Mouse (Mus musculus): ENCODE results near the gene Cldn22. TPM values are rescaled to one million over a fixed set of nuclear protein-coding genes. Genes with fewer than 3 reads are reported as not detected.

Cldn22 gene
- total and polyA plus RNA-seq, 3 experiments = not detected

DNA sequence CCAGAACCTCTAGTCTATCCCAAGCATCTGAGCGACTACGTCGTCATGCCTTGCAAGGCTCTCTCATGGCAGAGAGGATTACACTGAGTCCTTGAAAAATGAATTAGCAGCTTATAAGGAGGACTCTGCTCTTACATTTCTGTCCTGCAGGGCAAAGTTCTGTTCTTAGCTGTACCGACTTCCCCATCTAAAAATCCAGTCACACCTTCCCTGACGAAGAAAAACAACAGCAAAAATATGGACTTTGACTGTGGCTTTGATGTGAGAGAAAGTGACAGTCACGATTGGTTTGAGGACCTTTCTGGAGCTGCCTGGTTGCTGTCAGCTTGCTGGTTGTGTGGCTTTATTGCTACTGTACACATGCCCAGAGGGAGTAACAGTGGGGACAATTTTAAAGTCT is 44.7 kb upstream of the Cldn22 start:
- H3K36me3 ChIP-seq (ENCODE audit: control insufficient read depth in 1 of 2, insufficient read depth in 2 of 2, low read length in 2 of 2) = no peaks in the 10 kb centered on the region
- no peak overlapping the region for H3K9ac ChIP-seq (ENCODE audit: control insufficient read depth, low read depth, low read length, poor library complexity, severe bottlenecking)
- no peak overlapping the region for H3K27ac ChIP-seq (ENCODE audit: control insufficient read depth, low read depth, low read length)
- DNase-seq (ENCODE audit: low read depth, low spot score) = no peak
- no peak for TF ChIP-seq ETS1 (IDR thresholded peaks at IDR 0.05; ENCODE audit: low read depth, low read length)
- no peaks in the 10 kb centered on the region for H3K27me3 ChIP-seq (ENCODE audit: control insufficient read depth in 1 of 2, insufficient read depth in 2 of 2, low read length in 2 of 2)
- no peaks in the 10 kb centered on the region for H3K4me1 ChIP-seq (ENCODE audit: control insufficient read depth in 1 of 2, insufficient read depth in 2 of 2, low read length in 2 of 2)
- no peaks in the 10 kb centered on the region for H3K79me2 ChIP-seq (ENCODE audit: control insufficient read depth, insufficient read depth, low read length, poor library complexity)
- no peaks in the 10 kb centered on the region for H3K9me3 ChIP-seq (replicated peaks; ENCODE audit: insufficient read depth, low read length)
- no peak overlapping the region for H3K4me3 ChIP-seq (ENCODE audit: control insufficient read depth in 1 of 2, insufficient read depth in 1 of 2, low read depth in 2 of 2, low read length in 2 of 2)

DNA sequence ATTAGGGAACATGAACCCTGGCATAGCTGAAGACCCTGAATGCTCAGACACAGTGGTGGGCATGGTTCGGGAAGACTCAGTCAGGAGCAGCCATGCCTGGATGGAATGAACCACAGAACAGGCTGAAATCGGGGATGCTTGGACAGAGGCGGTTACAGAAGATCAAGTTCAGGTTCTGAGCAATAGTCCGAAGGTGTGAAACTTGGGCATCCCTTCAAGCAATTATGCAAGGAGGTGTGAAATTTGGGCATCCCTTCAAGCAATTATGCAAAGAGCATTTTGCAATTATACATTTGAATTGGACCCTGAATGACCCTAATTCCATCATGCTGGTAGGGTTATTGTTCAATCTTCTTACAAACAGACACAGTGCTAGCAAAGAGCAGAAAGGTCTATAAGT is 42.4 kb upstream of the Cldn22 start:
- Histone ChIP-seq H3K36me3 (ENCODE audit: control insufficient read depth in 1 of 2, insufficient read depth in 2 of 2, low read length in 2 of 2) (no peaks in the 10 kb centered on the region), H3K27ac (ENCODE audit: control insufficient read depth, low read depth, low read length) (no peak overlapping the region), H3K4me3 (ENCODE audit: control insufficient read depth in 1 of 2, insufficient read depth in 1 of 2, low read depth in 2 of 2, low read length in 2 of 2) (no peak overlapping the region), H3K79me2 (ENCODE audit: control insufficient read depth, insufficient read depth, low read length, poor library complexity) (no peaks in the 10 kb centered on the region), H3K9me3 (replicated peaks; ENCODE audit: insufficient read depth, low read length) (no peaks in the 10 kb centered on the region), H3K4me1 (ENCODE audit: control insufficient read depth in 1 of 2, insufficient read depth in 2 of 2, low read length in 2 of 2) (no peaks in the 10 kb centered on the region), H3K9ac (ENCODE audit: control insufficient read depth, low read depth, low read length, poor library complexity, severe bottlenecking) (no peak overlapping the region), H3K27me3 (ENCODE audit: control insufficient read depth in 1 of 2, insufficient read depth in 2 of 2, low read length in 2 of 2) (0 out of 4 replicates have a peak, but pooled peaks cover 0 to 1% of the 10 kb centered on the region in 2 experiments)
- no peak for TF ChIP-seq MYC (IDR thresholded peaks at IDR 0.05; ENCODE audit: low read depth, low read length)
- no peak for TF ChIP-seq RCOR1 (IDR thresholded peaks at IDR 0.05; ENCODE audit: low read depth, low read length)
- TF ChIP-seq POLR2AphosphoS5 (IDR thresholded peaks at IDR 0.05; ENCODE audit: borderline replicate concordance, low read depth, low read length) = no peak
- TF ChIP-seq MEF2A (IDR thresholded peaks at IDR 0.05; ENCODE audit: extremely low read depth, insufficient replicate concordance, low read depth, low read length, poor library complexity, severe bottlenecking) = no peak
- TF ChIP-seq MAZ (IDR thresholded peaks at IDR 0.05; ENCODE audit: low read depth, low read length) = no peak
- TF ChIP-seq TCF12 (IDR thresholded peaks at IDR 0.05; ENCODE audit: low read depth, low read length) = no peak
- no peak for TF ChIP-seq MYB (IDR thresholded peaks at IDR 0.05; ENCODE audit: low read depth, low read length)
- no peak for TF ChIP-seq TAL1 (IDR thresholded peaks at IDR 0.05; ENCODE audit: low read length)
- no peak for TF ChIP-seq CTCF (IDR thresholded peaks at IDR 0.05 in 2 of 3, conservative IDR thresholded peaks at IDR 0.05 in 1 of 3; ENCODE audit: control insufficient read depth in 1 of 3, insufficient read depth in 1 of 3, low read depth in 2 of 3, low read length in 3 of 3, poor library complexity in 1 of 3, severe bottlenecking in 1 of 3)
- no peak for TF ChIP-seq KAT2A (conservative IDR thresholded peaks at IDR 0.05; ENCODE audit: low read depth, low read length)
- no peak for TF ChIP-seq ZNF384 (IDR thresholded peaks at IDR 0.05; ENCODE audit: low read depth, low read length)
- TF ChIP-seq RAD21 (IDR thresholded peaks at IDR 0.05; ENCODE audit: low read depth, low read length) = no peak
- DNase-seq (ENCODE audit: low read depth, low spot score) = no peak

DNA sequence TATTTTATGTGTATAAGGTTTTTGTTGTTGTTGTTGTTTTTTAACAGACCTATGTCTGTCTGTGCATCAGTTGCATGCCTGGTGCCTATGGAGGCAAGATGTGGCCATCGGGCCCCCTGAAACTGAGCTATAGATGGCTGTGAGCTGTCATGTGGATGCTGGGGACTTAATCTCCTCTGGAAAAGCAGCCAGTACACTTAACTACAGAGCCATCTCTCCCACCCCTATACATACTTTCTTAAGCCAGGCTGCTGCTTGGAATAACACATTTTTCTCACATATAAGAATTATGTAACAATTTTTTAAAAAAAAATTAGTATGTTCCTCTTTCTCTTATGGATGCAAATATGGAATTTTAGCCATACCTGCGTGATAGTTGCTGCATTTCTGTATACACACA is 40.7 kb upstream of the Cldn22 start:
- TF ChIP-seq TBP (IDR thresholded peaks at IDR 0.05; ENCODE audit: low read depth, low read length) = no peak
- TF ChIP-seq ZMIZ1 (IDR thresholded peaks at IDR 0.05; ENCODE audit: low read depth, low read length) = no peak
- TF ChIP-seq POLR2A (IDR thresholded peaks at IDR 0.05; ENCODE audit: control insufficient read depth in 1 of 2, insufficient read depth in 1 of 2, low read depth in 1 of 2, low read length in 2 of 2, poor library complexity in 1 of 2) = no peak
- TF ChIP-seq CHD2 (IDR thresholded peaks at IDR 0.05; ENCODE audit: low read length) = no peak
- no peak for TF ChIP-seq ELF1 (IDR thresholded peaks at IDR 0.05; ENCODE audit: low read depth, low read length)
- TF ChIP-seq UBTF (IDR thresholded peaks at IDR 0.05; ENCODE audit: borderline replicate concordance, insufficient read depth, low read depth, low read length) = no peak
- no peak for TF ChIP-seq ETS1 (IDR thresholded peaks at IDR 0.05; ENCODE audit: low read depth, low read length)
- no peak for TF ChIP-seq POLR2AphosphoS2 (IDR thresholded peaks at IDR 0.05; ENCODE audit: low read length)
- no peak for TF ChIP-seq MYB (IDR thresholded peaks at IDR 0.05; ENCODE audit: low read depth, low read length)
- no peak for TF ChIP-seq EP300 (IDR thresholded peaks at IDR 0.05; ENCODE audit: low read depth in 1 of 2, low read length in 2 of 2)
- TF ChIP-seq MAFK (IDR thresholded peaks at IDR 0.05; ENCODE audit: borderline replicate concordance, low read depth, low read length) = no peak
- no peak for TF ChIP-seq USF1 (IDR thresholded peaks at IDR 0.05; ENCODE audit: low read depth, low read length)
- no peak for TF ChIP-seq GATA1 (IDR thresholded peaks at IDR 0.05; ENCODE audit: low read depth, low read length)
- no peak for TF ChIP-seq CHD1 (IDR thresholded peaks at IDR 0.05; ENCODE audit: low read depth, low read length)
- TF ChIP-seq MAZ (IDR thresholded peaks at IDR 0.05; ENCODE audit: low read depth, low read length) = no peak
- Histone ChIP-seq H3K4me1 (ENCODE audit: control insufficient read depth in 1 of 2, insufficient read depth in 2 of 2, low read length in 2 of 2) (no peaks in the 10 kb centered on the region), H3K36me3 (ENCODE audit: control insufficient read depth in 1 of 2, insufficient read depth in 2 of 2, low read length in 2 of 2) (no peaks in the 10 kb centered on the region), H3K9ac (ENCODE audit: control insufficient read depth, low read depth, low read length, poor library complexity, severe bottlenecking) (no peak overlapping the region), H3K4me3 (ENCODE audit: control insufficient read depth in 1 of 2, insufficient read depth in 1 of 2, low read depth in 2 of 2, low read length in 2 of 2) (no peak overlapping the region), H3K27me3 (ENCODE audit: control insufficient read depth in 1 of 2, insufficient read depth in 2 of 2, low read length in 2 of 2) (0 out of 4 replicates have a peak, but pooled peaks cover 0 to 1% of the 10 kb centered on the region in 2 experiments), H3K9me3 (replicated peaks; ENCODE audit: insufficient read depth, low read length) (no peaks in the 10 kb centered on the region), H3K79me2 (ENCODE audit: control insufficient read depth, insufficient read depth, low read length, poor library complexity) (no peaks in the 10 kb centered on the region), H3K27ac (ENCODE audit: control insufficient read depth, low read depth, low read length) (no peak overlapping the region)
- no peak for DNase-seq (ENCODE audit: low read depth, low spot score)

Measured in MEL (cell line).